Mouse (Mus musculus) stomach, embryonic 16.5 days (tissue): ENCODE measurements around the gene Anapc13. TPM values are rescaled to one million over a fixed set of nuclear protein-coding genes. Genes with fewer than 3 reads are reported as not detected.

Experiments used
- ATAC-seq: fragments of 200-750 bp; cut with Nextera tagmentation; 2 replicates; pipeline ENCODE4 v1.8.0; 2017; ENCODE audit warnings: moderate number of reproducible peaks, moderate TSS enrichment; ENCODE audit not compliant: insufficient read depth, low FRiP score
- H3K27ac ChIP-seq: fragments of 300-500 bp; sonication (generic); 2 replicates; pipeline ENCODE4 v1.5.1; 2014; ENCODE audit warnings: low read length
- H3K27me3 ChIP-seq: fragments of 300-500 bp; sonication (generic); 2 replicates; pipeline ENCODE4 v1.6.1; 2014; ENCODE audit warnings: low read length, control low read depth, mixed read lengths; ENCODE audit not compliant: control insufficient read depth, insufficient read depth
- H3K36me3 ChIP-seq: fragments of 300-500 bp; sonication (generic); 2 replicates; pipeline ENCODE4 v1.6.1; 2014; ENCODE audit warnings: low read length; ENCODE audit not compliant: control insufficient read depth, insufficient read depth
- H3K4me1 ChIP-seq: fragments of 300-500 bp; sonication (generic); 2 replicates; pipeline ENCODE4 v1.6.1; 2014; ENCODE audit warnings: low read length, control low read depth, mixed read lengths; ENCODE audit not compliant: control insufficient read depth, insufficient read depth
- H3K4me2 ChIP-seq: fragments of 300-500 bp; sonication (generic); 2 replicates; pipeline ENCODE4 v1.6.1; 2014; ENCODE audit warnings: low read depth, low read length, mixed read lengths
- H3K4me3 ChIP-seq: fragments of 300-500 bp; sonication (generic); replicated peaks from 2 replicates; pipeline ENCODE4 v1.5.1; 2014; ENCODE audit warnings: mild to moderate bottlenecking, low read length
- H3K9ac ChIP-seq: fragments of 300-500 bp; sonication (generic); 2 replicates; pipeline ENCODE4 v1.6.1; 2014; ENCODE audit warnings: low read length
- H3K9me3 ChIP-seq: fragments of 300-500 bp; sonication (generic); replicated peaks from 2 replicates; pipeline ENCODE4 v1.6.1; 2016; ENCODE audit warnings: low read length, control low read depth; ENCODE audit not compliant: control insufficient read depth
- WGBS: fragments of 180-500 bp; shearing (Covaris S2); extraction: QIAGEN DNeasy Blood & Tissue Kit; methylation state at CpG from one replicate; pipeline ENCODE4 v1.1.7; 2014; 5-methylcytosine and 5-hydroxymethylcytosine counted together
- polyA plus RNA-seq: library from polyadenylated mRNA; unstranded; fragments of >200 nt; fragmentation: Nextera tagmentation; extraction: Ambion mirVana; gene quantifications from 2 replicates; pipeline ENCODE4 v1.2.1, GENCODE M21; 2015

Anapc13 gene
- polyA plus RNA-seq, result 161 and 206 TPM in 2 replicates

DNA sequence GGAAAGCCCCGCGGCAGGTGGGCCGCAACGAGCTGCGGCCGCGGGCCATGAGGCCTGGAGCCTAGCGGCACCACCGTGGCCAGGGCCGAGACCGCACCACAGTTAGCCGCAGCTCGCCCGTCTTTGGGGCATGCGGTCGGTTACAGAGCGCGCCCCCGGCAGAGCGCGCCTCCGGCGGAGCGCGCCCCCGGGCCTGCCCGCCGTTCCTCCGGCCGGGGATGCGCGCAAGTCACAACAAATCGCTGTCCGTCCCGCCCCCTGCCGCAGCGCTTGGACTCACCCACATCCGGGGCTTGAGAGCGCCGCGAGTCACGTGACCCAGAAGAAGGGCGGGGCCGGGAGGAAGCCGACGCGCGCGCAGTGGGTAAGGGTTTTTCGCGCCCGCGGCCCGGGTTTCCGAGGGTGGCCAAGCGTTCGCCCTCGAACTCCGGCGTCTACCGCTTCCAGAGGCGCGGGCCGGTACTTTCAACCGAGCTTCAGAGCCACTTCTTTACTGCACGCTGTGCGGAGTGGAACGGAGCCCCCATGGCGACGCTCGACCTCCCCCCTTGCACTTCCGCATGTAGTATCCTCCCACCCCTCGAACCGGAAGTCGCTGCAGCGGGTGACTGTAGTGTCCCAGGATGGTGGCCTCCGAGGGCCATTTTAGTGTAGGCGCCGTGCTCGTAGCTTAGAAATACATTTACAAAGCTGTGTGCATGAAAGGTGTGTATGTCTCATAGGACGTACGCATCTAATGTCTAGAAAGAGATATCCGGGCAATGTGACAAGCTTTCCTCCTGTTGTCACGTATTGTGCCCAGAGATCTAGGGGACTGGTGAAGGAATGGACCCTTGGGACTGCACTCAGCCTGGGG lies at the start of gene Anapc13, which contains the start of gene Cep63:
Anapc13 (plus strand) TSS at position 314 of the 856 bp plus-strand sequence.
Cep63 (minus strand) TSS at position 552 of the 856 bp plus-strand sequence.
- WGBS, result under 1% methylated on average over 80 of the region's 84 CpGs
- peak; percentile 96 for ATAC-seq
- H3K27ac ChIP-seq, result peak within 1 kb of the TSS; percentile 93

DNA sequence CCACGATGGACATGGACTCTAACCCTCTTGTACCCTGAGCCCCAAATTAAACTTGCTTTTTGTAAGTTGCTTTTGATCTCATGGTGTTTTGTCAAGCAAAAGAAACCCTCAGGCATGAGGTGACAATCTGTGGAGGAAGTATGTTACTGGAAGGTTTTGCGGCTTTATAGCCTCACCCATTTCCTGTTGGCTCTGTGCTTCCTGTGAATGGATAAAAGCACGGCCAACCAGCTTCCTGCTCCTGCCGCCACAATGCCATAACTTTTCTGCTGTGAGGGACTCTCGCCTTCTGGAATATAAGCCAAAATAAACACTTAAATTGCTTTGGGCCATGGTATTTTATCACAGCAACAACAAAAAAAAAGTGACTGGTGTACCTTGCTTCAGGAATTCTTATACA lies 48.6 kb upstream of the Anapc13 start:
- H3K36me3 ChIP-seq, result no peaks in the 10 kb centered on the region
- 63% methylated on average over 5 of the region's 5 CpGs for WGBS
- no peak for ATAC-seq
- no peak overlapping the region for H3K27ac ChIP-seq
- no peaks in the 10 kb centered on the region for H3K4me1 ChIP-seq
- no peaks in the 10 kb centered on the region for H3K9me3 ChIP-seq
- no peak overlapping the region for H3K4me3 ChIP-seq
- no peak overlapping the region for H3K4me2 ChIP-seq
- no peaks in the 10 kb centered on the region for H3K27me3 ChIP-seq
- H3K9ac ChIP-seq, result no peak overlapping the region

More for the DNA sequence above, at the start of gene Anapc13, which contains the start of gene Cep63:
- peak within 1 kb of the TSS; percentile 99 for H3K9ac ChIP-seq
- H3K4me3 ChIP-seq, result peak within 1 kb of the TSS; percentile 95
- peaks cover 6% of the 10 kb centered on the region for H3K4me1 ChIP-seq
- H3K36me3 ChIP-seq, result no peaks in the 10 kb centered on the region
- H3K27me3 ChIP-seq, result no peaks in the 10 kb centered on the region
- H3K4me2 ChIP-seq, result peak within 1 kb of the TSS; percentile 84
- no peaks in the 10 kb centered on the region for H3K9me3 ChIP-seq

DNA sequence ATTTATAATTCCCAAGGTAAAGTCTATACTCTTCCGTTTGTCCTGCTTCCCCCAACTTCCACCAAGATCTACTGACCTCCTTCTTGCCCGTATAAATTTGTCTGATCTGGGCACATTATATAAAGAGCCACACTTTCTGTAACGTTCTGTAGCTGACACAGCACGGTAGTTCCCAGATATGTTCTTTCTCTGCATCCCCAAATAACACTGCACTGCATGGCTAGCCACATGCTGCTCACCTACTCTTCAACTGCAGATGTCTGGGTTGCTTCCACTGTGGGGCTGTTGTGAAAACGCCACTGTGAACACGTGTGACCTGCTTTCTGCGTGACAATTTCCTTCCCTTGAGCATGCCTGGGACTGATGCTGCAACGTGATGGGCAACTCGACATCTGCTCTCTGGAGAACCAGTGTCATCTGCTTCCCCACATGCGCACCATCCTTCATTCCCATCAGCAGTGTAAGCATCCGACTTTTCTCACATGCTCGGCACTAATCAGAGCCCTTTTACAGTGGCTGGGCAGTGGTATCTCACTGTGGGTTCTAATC lies 44.1 kb upstream of the Anapc13 start:
- Histone ChIP-seq H3K27ac (no peak overlapping the region), H3K9ac (no peak overlapping the region), H3K4me1 (no peaks in the 10 kb centered on the region), H3K4me3 (no peak overlapping the region), H3K27me3 (no peaks in the 10 kb centered on the region), H3K36me3 (no peaks in the 10 kb centered on the region; the same call in 1 of the 2 replicates), H3K9me3 (no peaks in the 10 kb centered on the region), H3K4me2 (no peak overlapping the region)
- ATAC-seq, result no peak
- WGBS, result 77% methylated on average over 12 of the region's 12 CpGs

DNA sequence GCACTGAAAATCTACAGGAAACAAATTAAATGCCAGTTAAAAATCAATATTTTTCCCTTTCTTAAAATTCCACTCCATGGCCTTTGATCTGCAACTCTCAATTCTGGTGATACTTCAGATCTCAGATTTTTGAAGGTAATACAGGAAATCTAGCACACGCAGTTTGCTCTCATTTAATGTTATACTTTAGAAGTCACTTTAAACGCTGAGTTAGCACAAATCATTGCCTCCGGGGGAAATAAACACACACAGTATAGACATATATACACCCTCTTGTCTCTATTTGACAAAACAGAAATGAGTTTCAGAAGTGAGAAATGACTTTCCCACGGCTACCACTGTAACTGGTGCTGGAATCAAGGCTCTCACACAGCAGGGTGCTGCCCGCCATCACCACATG lies 38.7 kb upstream of the Anapc13 start:
- ATAC-seq, result no peak
- no peak overlapping the region for H3K9ac ChIP-seq
- peaks cover 2% of the 10 kb centered on the region; the same call in 1 of the 2 replicates for H3K36me3 ChIP-seq
- H3K4me1 ChIP-seq, result peaks cover 8% of the 10 kb centered on the region
- H3K9me3 ChIP-seq, result no peaks in the 10 kb centered on the region
- whole genome bisulfite sequencing, result 64% methylated on average over 5 of the region's 5 CpGs
- no peak overlapping the region for H3K27ac ChIP-seq
- no peak overlapping the region for H3K4me2 ChIP-seq
- no peaks in the 10 kb centered on the region for H3K27me3 ChIP-seq
- no peak overlapping the region for H3K4me3 ChIP-seq

DNA sequence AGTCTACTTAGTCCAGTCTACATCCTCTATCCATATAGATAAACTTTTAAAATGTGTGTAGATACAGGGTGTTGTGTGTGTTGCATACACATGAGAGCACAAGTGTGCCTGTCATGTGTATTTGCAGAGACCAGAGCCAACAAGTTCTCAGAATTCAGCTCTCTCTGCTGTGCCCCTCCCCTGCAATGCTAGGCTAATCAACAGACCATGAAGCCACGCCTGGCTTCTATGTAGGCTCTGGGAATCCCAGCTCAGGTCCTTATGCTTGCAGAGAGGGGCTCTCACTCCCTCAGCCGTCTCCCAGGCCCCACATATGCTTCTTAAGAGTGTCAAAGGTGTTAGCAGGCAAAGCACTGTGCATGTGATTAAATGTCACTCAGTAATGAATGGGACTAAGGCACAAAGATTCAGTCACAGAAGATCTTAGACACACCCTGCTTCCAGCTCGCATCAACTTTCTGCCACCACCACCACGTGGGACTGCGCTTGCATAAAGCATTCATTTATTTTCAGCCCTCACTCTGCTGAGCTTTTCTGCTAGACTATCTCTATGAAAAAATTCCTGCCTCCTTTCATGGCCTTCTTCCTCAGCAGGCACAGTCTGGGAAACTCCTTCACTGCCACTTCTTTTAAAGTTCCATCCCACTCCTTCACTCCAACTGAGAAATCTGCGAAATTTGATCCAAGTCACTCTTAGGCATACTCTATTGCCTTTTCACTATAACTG lies 31.3 kb upstream of the Anapc13 start:
- 0 out of 2 replicates have a peak, but pooled peaks cover 8% of the 10 kb centered on the region for H3K36me3 ChIP-seq
- no peak overlapping the region for H3K9ac ChIP-seq
- ATAC-seq, result no peak
- no peak overlapping the region for H3K4me3 ChIP-seq
- H3K27ac ChIP-seq, result no peak overlapping the region
- no peak overlapping the region for H3K4me2 ChIP-seq
- H3K4me1 ChIP-seq, result peaks cover 12% of the 10 kb centered on the region
- WGBS, result 45% methylated on average over 6 of the region's 6 CpGs
- no peaks in the 10 kb centered on the region for H3K27me3 ChIP-seq
- H3K9me3 ChIP-seq, result no peaks in the 10 kb centered on the region

DNA sequence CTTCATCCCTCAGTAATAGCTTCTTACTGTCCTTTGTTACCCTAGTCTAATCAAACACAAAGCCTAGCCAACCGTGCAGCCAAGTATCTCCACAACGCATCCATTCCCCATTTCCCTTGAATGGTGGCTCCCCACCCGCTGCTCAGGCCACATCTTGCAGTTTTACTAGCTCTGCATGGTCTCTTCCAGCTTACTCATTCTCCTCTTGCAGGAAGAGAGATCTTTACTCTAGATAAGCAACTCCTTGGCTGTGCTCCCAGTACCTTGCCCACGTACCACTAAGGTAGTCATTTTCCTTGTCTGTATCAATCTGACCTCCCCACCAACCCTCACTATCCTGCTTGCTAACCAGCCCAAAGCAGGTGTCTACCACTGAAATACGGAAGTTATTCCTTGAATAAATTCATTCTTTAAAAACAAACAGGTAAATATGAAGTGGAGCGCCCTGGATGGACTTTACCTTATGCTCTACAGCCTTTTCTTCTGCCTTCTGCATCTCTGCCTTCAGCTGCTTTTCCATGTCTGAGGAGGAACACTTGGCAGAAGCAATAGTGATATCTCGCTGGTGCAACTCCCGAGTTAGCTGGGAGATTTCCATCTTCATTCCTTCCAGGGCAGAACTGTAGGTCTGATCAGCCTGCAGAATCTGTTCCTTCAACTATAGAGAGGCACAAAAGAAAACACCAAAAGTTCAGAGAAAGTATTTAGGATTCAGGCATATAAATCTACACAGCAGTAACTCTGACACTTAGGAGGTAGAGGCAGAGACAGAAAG lies 30.2 kb upstream of the Anapc13 start:
- Histone ChIP-seq H3K27me3 (no peaks in the 10 kb centered on the region), H3K27ac (no peak overlapping the region), H3K4me1 (peaks cover 12% of the 10 kb centered on the region), H3K9ac (no peak overlapping the region), H3K4me2 (no peak overlapping the region), H3K9me3 (no peaks in the 10 kb centered on the region), H3K36me3 (0 out of 2 replicates have a peak, but pooled peaks cover 8% of the 10 kb centered on the region), H3K4me3 (no peak overlapping the region)
- 83% methylated on average over 8 of the region's 8 CpGs for WGBS
- ATAC-seq, result no peak

DNA sequence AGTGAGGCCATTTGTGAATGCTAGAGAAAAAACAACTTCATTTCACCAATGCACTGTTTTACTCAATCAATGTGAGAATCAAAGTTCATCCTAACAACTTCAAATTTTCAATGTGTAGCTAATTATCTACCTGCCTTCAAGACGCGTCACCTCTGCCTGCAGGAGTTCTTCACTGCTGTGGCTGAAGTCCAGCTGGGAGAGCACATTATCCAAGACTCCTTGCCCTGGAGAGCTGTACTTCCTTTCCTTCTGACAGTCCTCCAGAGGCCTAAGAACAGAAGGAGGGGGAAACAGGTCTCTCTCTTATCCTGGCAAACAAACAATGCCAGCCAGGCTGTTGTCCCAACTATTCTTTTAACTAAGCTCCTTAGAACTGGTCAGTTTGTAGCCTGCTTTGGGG lies 24.9 kb upstream of the Anapc13 start:
- Histone ChIP-seq H3K27ac (no peak overlapping the region), H3K9me3 (no peaks in the 10 kb centered on the region), H3K4me1 (no peaks in the 10 kb centered on the region), H3K9ac (no peak overlapping the region), H3K4me2 (no peak overlapping the region), H3K4me3 (no peak overlapping the region), H3K36me3 (0 out of 2 replicates have a peak, but pooled peaks cover 3% of the 10 kb centered on the region), H3K27me3 (no peaks in the 10 kb centered on the region)
- ATAC-seq, result no peak
- WGBS, result 80% methylated on average over 2 of the region's 2 CpGs

DNA sequence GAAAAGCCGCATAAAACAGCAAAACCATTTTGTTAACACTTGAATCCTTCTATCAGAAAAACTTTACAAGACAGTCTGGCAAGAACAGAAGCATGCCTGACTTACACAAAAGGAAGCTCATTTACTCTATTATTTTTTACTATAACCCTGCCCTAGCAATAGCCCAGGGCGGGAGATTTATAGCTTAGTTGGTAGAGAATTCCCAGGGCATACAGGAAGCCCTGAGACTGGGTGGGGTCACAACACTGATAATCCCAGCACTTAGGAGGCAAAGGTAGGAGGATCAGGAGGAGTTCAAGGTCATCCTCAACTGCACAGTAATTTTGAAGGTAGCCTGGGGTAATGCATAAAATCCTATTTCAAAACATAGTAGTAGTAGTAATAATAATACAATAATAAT lies 24.4 kb upstream of the Anapc13 start:
- no peaks in the 10 kb centered on the region for H3K4me1 ChIP-seq
- ATAC-seq, result no peak
- 0 out of 2 replicates have a peak, but pooled peaks cover 3% of the 10 kb centered on the region for H3K36me3 ChIP-seq
- H3K27ac ChIP-seq, result no peak overlapping the region
- H3K9me3 ChIP-seq, result no peaks in the 10 kb centered on the region
- H3K9ac ChIP-seq, result no peak overlapping the region
- H3K27me3 ChIP-seq, result no peaks in the 10 kb centered on the region
- H3K4me3 ChIP-seq, result no peak overlapping the region
- WGBS, result 79% methylated on average over 2 of the region's 2 CpGs
- no peak overlapping the region for H3K4me2 ChIP-seq
